Mouse (Mus musculus): ENCODE measurements around the gene Synpo2l. TPM values are rescaled to one million over a fixed set of nuclear protein-coding genes. Genes with fewer than 3 reads are reported as not detected.

The Synpo2l gene
- polyA plus RNA-seq, 1 experiment from 2014 or later, result 5.8 TPM

DNA sequence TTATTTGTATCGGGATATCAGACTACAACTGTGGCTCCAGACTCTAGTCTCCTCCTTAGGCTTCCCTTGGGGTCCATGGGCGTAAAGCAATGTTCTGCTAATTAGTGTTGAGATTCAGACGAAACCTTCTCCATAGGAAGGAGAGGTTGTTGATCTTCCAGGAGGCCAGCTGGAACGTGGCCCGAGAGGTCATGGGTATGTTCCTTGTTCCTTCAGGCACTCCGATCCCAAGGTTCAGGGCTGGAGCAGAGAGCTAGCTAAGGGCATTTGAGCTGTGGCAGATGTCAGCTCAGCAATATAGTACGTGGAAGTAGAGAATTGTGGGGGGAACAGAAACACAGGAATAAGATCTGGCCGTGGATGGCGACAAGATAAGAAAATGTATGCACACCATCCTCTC lies 12.4 kb downstream of the Synpo2l start:
- peaks cover 4% of the 10 kb centered on the region for H3K4me1 ChIP-seq
- no peak overlapping the region for H3K4me2 ChIP-seq
- H3K4me3 ChIP-seq, result no peak overlapping the region
- no peaks in the 10 kb centered on the region for H3K9me3 ChIP-seq
- no peaks in the 10 kb centered on the region for H3K36me3 ChIP-seq
- 70% methylated on average over 9 of the region's 9 CpGs for WGBS
- no peaks in the 10 kb centered on the region for H3K27me3 ChIP-seq
- H3K9ac ChIP-seq, result no peak overlapping the region
- H3K27ac ChIP-seq, result no peak overlapping the region
- ATAC-seq (ENCODE audit: borderline replicate concordance, extremely low read depth, low FRiP score, low TSS enrichment), result no peak

DNA sequence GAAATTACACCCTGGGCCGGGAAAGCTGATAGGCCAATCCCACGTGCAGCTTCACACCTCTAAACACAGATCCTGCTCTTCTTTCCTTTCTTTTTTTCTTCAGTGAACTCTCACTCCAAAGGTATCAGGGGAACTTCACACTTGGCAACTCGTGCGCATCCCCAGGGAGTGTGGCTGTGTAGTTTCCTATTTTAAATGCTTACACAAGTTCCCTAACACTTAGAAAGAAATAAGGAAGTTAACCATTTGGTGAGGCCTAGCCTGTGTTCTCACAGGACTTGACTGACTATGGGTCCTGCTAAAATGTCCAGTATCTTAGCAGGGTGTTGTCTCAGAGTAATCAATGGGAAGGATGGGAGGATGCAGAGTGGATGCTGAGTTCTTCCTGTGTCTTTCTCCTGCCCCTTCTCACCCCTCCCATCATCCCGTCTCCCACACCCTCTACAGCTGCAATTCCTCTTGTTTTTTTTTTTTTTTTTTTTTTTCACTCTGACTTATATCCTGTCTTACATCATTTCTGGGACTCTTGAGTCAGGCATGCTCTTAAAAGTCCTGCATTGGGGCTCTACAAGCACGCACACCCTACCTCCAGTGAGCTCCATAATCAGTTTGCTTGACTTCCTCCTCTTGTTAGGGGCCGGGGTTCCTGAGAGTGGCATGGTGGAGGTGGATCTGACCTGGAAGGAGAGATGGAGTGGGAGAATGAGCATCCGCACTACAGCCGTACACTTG lies 13.3 kb downstream of the Synpo2l start:
- 64% methylated on average over 9 of the region's 9 CpGs for WGBS
- Histone ChIP-seq H3K4me3 (no peak overlapping the region), H3K9me3 (no peaks in the 10 kb centered on the region), H3K4me1 (no peaks in the 10 kb centered on the region), H3K9ac (no peak overlapping the region), H3K4me2 (no peak overlapping the region), H3K27ac (no peak overlapping the region), H3K36me3 (no peaks in the 10 kb centered on the region), H3K27me3 (no peaks in the 10 kb centered on the region)
- no peak for ATAC-seq (ENCODE audit: borderline replicate concordance, extremely low read depth, low FRiP score, low TSS enrichment)

DNA sequence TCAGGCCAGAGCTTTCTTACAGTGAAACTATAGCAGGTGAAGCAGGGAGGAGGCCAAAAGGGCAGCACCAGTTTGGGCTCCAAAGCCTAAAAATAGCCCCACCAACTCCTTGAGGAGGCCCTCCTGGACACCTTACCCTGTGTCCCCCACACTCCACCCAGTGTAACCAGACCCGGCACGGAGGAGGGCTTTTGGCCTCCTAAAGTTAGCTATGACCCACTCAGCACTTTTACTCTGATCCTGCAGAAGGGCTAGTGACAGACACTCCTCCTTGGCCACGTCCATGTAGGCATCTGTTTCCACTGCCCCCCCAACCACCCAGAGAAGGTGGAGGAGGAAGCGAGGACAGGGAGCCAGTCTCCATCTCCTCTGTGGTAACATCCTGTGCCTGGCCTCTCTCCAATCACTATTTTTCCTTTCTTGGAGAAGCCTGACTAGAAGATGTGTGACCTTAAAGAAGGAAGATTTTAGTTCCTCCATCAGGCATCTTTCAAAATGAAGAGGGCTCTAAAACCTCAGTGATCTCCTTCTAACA lies 16.4 kb downstream of the Synpo2l start:
- Histone ChIP-seq H3K9ac (no peak overlapping the region), H3K9me3 (no peaks in the 10 kb centered on the region), H3K4me2 (no peak overlapping the region), H3K27me3 (no peaks in the 10 kb centered on the region), H3K4me1 (no peaks in the 10 kb centered on the region), H3K27ac (no peak overlapping the region), H3K4me3 (no peak overlapping the region), H3K36me3 (no peaks in the 10 kb centered on the region)
- WGBS, result 56% methylated on average over 4 of the region's 4 CpGs
- ATAC-seq (ENCODE audit: borderline replicate concordance, extremely low read depth, low FRiP score, low TSS enrichment), result no peak

DNA sequence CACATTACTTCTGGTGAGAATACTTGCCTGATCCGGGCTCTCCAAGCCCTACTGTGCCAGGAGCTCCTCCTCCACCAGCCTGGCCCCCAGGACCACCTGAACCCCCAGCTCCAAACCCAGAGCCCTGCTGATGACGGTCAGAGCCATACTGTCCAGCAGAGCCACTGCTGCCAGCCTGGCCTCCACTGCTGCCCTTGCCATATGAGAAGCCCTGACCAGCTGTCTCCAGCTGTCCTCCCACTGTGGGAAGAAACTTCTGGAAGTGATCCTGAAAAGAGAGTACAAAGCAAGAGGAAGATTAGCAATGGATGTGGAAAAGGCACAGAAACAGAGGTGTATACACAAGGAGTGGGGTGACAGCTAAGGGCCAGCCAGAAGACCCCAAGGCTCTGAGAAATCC lies 17.2 kb downstream of the Synpo2l start:
- 82% methylated on average over 2 of the region's 2 CpGs for WGBS
- H3K36me3 ChIP-seq, result no peaks in the 10 kb centered on the region
- no peak overlapping the region for H3K4me3 ChIP-seq
- 0 out of 2 replicates have a peak, but pooled peaks have one; percentile 14 for ATAC-seq (ENCODE audit: borderline replicate concordance, extremely low read depth, low FRiP score, low TSS enrichment)
- H3K9me3 ChIP-seq, result no peaks in the 10 kb centered on the region
- H3K4me2 ChIP-seq, result no peak overlapping the region
- no peak overlapping the region for H3K27ac ChIP-seq
- H3K4me1 ChIP-seq, result no peaks in the 10 kb centered on the region
- no peak overlapping the region for H3K9ac ChIP-seq
- no peaks in the 10 kb centered on the region for H3K27me3 ChIP-seq

DNA sequence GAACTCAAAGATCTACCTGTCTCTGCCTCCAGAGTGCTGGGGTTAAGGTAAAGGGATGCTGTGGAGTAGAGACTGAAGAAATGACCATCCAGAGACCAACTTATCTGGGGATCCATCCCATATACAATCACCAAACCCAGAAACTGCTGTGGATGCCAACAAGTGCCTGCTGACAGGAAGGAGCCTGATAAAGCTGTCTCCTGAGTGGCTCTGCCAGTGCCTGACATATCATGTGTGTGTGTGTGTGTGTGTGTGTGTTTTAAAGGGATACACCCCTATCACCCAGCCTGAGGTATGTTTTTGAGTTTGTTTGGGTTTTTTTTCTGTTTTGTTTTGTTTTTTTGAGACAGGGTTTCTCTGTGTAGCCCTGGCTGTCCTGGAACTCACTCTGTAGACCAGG lies 21.8 kb downstream of the Synpo2l start:
- no peak for ATAC-seq (ENCODE audit: borderline replicate concordance, extremely low read depth, low FRiP score, low TSS enrichment)
- Histone ChIP-seq H3K36me3 (no peaks in the 10 kb centered on the region), H3K4me1 (peaks cover 6% of the 10 kb centered on the region; the same call in 1 of the 2 replicates), H3K4me3 (no peak overlapping the region), H3K27ac (no peak overlapping the region), H3K9ac (no peak overlapping the region), H3K9me3 (no peaks in the 10 kb centered on the region), H3K4me2 (no peak overlapping the region), H3K27me3 (no peaks in the 10 kb centered on the region)

DNA sequence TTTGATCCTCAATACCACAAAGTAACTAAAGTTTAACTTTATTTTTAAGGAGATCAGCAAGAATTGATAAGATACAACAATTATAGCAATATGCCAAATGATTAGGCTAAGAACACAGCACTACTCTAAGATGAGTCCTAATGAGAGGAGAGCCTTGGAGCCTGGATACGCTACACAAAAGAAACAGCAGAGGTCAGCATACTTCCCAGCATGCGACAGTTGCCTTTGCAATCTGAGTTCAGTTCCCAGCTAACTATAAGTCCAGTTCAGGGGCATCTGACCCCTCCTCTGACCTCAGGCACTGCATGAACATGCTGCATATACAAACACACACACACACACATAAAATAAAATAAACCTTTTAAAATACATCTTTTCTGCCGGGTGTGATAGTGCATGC lies 22.6 kb downstream of the Synpo2l start:
- H3K4me1 ChIP-seq, result peaks cover 6% of the 10 kb centered on the region; the same call in 1 of the 2 replicates
- no peaks in the 10 kb centered on the region for H3K27me3 ChIP-seq
- 30% methylated on average over 3 of the region's 3 CpGs for WGBS
- ATAC-seq (ENCODE audit: borderline replicate concordance, extremely low read depth, low FRiP score, low TSS enrichment), result no peak
- H3K27ac ChIP-seq, result no peak overlapping the region
- H3K9ac ChIP-seq, result no peak overlapping the region
- no peak overlapping the region for H3K4me2 ChIP-seq
- H3K36me3 ChIP-seq, result no peaks in the 10 kb centered on the region
- no peaks in the 10 kb centered on the region for H3K9me3 ChIP-seq
- no peak overlapping the region for H3K4me3 ChIP-seq

DNA sequence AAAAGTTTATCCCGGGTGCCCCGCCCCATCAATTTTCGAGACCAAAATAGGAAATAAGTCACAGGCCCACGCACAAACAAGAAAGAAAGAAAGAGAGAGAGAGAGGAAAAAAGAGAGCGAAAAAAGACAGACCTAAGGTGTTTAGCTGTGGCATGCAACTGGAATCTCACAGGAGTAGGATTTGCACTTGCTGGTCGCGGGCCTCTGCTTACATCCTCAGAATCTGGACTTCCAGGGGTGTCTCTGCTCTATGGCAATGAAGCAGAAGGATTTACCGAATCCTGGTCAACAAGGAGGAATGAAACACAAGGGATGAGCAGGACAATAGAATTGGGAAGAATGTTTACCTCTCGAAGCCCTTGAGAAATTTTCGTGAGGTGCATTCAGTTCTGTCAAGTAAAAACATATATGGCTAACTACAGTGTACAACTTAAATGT lies 26.7 kb downstream of the Synpo2l start:
- Histone ChIP-seq H3K27me3 (no peaks in the 10 kb centered on the region), H3K4me1 (peaks cover 10% of the 10 kb centered on the region; the same call in 1 of the 2 replicates), H3K9ac (peak overlapping the region; percentile 91), H3K36me3 (no peaks in the 10 kb centered on the region), H3K4me2 (peak overlapping the region; percentile 74), H3K27ac (peak overlapping the region; percentile 93), H3K9me3 (no peaks in the 10 kb centered on the region), H3K4me3 (peak overlapping the region; percentile 79)
- WGBS, result 12% methylated on average over 10 of the region's 10 CpGs
- ATAC-seq (ENCODE audit: borderline replicate concordance, extremely low read depth, low FRiP score, low TSS enrichment), result no peak

DNA sequence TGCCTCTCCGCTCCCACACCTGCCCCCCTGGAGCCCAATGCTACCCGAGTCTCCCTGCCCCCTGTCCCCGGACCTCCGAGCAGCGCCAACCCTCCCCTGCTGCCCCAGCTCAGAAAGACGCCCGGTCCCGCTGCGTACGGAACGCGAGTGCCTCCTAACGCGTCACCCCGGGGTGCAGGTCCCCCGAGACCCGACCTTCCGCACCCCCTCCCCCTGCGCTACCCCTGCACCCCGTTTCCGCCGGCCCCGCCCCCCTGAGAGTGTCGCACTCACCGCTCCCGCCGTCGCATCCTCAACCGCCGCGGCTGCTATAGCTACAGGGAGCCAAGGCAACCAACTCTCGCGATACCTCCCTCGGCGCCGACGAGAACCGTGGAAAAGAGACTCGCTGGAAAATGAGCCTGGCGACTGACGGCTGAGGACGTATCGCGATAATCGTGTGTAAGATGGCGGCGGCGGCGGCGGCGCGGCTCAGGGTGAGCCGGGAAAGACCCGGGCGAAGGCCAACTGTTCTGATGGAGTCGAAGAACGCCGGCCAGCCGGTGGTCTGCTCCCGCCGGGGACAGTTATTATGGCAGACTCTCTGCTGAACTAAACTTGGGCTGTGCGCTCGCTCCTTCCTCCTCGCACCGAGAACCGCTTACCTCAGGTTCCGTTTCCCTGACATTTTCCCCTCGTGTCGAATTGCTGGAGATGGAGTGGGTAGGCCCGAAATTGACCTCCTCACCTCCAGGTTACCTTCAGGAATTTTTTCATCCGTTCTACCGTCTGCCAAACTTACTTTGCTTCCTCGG lies 27.3 kb downstream of the Synpo2l start, which contains the start of gene Usp54:
Gene Usp54, minus strand, starts transcription at position 420 of the 794 bp plus-strand sequence.
- peak; percentile 96 for ATAC-seq (ENCODE audit: borderline replicate concordance, extremely low read depth, low FRiP score, low TSS enrichment)
- H3K9me3 ChIP-seq, result no peaks in the 10 kb centered on the region
- no peaks in the 10 kb centered on the region for H3K36me3 ChIP-seq
- peak within 1 kb of the TSS; percentile 79 for H3K4me3 ChIP-seq
- peaks cover 10% of the 10 kb centered on the region; the same call in 1 of the 2 replicates for H3K4me1 ChIP-seq
- peak within 1 kb of the TSS; percentile 74 for H3K4me2 ChIP-seq
- peak within 1 kb of the TSS; percentile 93 for H3K27ac ChIP-seq
- H3K27me3 ChIP-seq, result no peaks in the 10 kb centered on the region
- whole genome bisulfite sequencing, result under 1% methylated on average over 72 of the region's 73 CpGs
- peak within 1 kb of the TSS; percentile 91 for H3K9ac ChIP-seq

DNA sequence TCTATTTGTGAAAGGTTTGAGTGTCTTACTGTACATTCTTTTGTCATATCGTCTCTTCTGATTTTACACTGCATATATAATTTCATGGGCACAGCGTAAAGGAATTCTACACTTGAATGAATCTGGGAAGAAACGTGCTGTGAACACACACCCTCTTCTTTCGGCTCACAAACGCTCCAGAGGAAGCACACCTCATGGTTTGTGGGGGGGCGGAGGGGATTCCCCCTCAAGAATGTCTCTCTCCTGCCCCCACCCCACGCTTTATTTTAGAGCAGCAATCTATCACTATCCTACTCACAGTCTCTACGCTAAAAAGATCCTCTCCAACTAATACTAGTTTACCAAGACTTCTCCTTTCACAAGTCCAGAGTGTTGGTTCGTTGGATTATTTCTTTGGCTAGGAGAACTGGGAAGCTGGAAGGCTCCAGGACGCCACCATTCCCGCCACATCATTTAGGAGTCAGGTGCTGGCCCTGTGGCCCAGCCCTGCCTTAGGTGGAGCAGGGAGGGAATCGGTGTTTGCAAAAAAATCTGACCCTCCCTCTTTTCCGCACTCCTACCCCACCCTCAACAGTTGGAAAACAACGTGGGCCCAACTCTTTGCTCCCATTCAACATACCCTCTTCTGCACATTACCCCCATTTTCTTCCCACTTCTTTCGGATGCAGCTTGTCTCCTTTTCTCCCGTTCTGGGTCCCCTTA lies 28.1 kb downstream of the Synpo2l start:
- peak; percentile 52 for ATAC-seq (ENCODE audit: borderline replicate concordance, extremely low read depth, low FRiP score, low TSS enrichment)
- peak overlapping the region; percentile 74 for H3K4me2 ChIP-seq
- WGBS, result 2% methylated on average over 16 of the region's 16 CpGs
- H3K4me3 ChIP-seq, result peak overlapping the region; percentile 79
- no peaks in the 10 kb centered on the region for H3K36me3 ChIP-seq
- no peaks in the 10 kb centered on the region for H3K27me3 ChIP-seq
- peak overlapping the region; percentile 93 for H3K27ac ChIP-seq
- H3K4me1 ChIP-seq, result peaks cover 10% of the 10 kb centered on the region; the same call in 1 of the 2 replicates
- H3K9me3 ChIP-seq, result no peaks in the 10 kb centered on the region
- peak overlapping the region; percentile 58 for H3K9ac ChIP-seq

DNA sequence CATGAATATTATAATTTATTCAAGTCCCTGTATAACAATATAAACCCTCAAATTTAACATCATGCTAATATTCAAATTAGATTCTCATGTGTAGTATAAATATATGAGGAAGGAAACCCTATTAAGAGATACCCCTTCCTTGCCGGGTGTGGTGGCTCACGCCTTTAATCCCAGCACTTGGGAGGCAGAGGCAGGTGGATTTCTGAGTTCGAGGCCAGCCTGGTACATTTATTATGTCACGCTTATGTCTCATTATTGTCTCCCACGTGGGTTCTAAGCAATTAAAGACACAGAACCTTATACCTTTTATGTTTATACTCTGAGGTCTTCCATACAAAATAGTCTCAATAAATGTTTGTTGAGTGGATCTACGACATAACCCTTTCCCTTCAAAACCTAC lies 29.5 kb downstream of the Synpo2l start:
- Histone ChIP-seq H3K27me3 (no peaks in the 10 kb centered on the region), H3K4me1 (peaks cover 10% of the 10 kb centered on the region; the same call in 1 of the 2 replicates), H3K4me3 (no peak overlapping the region), H3K36me3 (no peaks in the 10 kb centered on the region), H3K4me2 (no peak overlapping the region), H3K9me3 (no peaks in the 10 kb centered on the region), H3K27ac (no peak overlapping the region), H3K9ac (no peak overlapping the region)
- ATAC-seq (ENCODE audit: borderline replicate concordance, extremely low read depth, low FRiP score, low TSS enrichment), result no peak
- WGBS, result 87% methylated on average over 6 of the region's 6 CpGs

DNA sequence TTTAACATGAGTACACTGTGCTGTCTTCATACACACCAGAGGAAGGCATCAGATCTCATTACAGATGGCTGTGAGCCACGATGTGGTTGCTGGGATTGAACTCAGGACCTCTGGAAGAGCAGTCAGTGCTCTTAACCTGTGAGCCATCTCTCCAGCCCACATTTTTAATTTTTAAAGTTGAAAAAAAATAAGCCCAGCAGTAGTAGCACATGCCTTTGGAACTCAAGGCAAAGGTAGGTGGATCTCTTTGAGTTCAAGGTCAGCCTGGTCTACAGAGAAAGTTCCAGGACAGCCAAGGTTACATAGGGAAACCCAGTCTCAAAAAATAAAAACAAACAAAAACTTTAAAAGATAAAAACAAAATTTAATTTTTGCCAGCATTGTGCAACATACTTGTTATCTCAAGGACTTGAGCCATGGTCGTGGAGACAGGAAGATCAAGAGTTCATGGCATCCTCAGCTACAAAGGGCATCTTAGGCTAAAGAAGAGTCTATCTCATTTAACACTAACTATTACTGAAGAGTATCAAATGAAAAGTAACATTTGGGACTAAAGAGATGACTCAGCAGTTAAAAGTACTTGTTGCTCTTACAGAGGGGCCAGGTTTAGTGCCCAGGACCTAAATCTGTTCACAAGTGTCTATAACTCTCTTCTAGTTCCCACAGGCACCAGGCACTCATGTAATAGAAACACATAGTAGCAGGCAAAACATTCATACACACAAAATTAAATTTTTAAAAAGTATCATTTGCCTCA lies 30.2 kb downstream of the Synpo2l start:
- no peak overlapping the region for H3K9ac ChIP-seq
- no peaks in the 10 kb centered on the region for H3K36me3 ChIP-seq
- no peak overlapping the region for H3K4me3 ChIP-seq
- H3K4me2 ChIP-seq, result no peak overlapping the region
- no peaks in the 10 kb centered on the region for H3K9me3 ChIP-seq
- 70% methylated on average over 2 of the region's 2 CpGs for WGBS
- no peak for ATAC-seq (ENCODE audit: borderline replicate concordance, extremely low read depth, low FRiP score, low TSS enrichment)
- H3K27me3 ChIP-seq, result no peaks in the 10 kb centered on the region
- peaks cover 10% of the 10 kb centered on the region; the same call in 1 of the 2 replicates for H3K4me1 ChIP-seq
- H3K27ac ChIP-seq, result no peak overlapping the region

Measured in lung, embryonic 15.5 days (tissue).